Mouse (Mus musculus): ENCODE measurements around the gene Arid1b.
A peak's percentile ranks its signal among the peaks of the same experiment; 100 is the strongest.
"Not testable (repeated sequence)": the region's sequence is repeated elsewhere in the genome, so short reads cannot be mapped to it uniquely, and the experiment has no call there.

The Arid1b gene

GRCm38 (mm10) chr17:5057944-5058720, 64.0 kb downstream of the Arid1b start:
- DNase-seq: peak; percentile 52 to 65

GRCm38 (mm10) chr17:5059092-5059601, 65.0 kb downstream of the Arid1b start:
- no peak for DNase-seq

DNA sequence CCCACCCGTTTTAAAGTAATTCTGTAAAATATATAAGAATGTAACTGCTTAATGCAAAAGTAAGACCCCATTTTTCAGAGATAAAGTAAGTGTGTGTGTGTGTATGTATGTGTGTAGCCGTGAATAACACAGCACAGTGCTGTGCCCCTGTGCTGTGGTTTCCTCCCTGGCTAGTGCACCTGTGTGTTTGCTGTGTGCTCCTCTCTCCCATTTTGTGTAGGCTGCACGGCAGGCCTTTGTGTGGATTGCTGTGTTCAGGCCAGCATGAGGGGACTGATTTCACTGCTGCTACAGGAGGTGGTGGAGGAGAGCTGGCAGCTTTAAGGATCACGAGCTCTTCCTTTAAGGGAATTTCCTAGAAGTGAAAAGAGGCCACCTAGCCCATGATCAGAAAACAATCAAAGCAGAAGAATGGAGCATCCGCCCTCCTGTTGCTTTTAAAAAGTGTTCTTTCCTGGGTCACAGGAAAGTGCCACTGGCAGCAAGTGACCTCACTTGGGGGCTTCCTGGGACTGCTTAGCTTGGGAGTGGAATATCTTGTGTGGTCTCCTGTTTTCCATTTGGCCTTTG, 66.5 kb downstream of the Arid1b start:
- DNase-seq: no peak

DNA sequence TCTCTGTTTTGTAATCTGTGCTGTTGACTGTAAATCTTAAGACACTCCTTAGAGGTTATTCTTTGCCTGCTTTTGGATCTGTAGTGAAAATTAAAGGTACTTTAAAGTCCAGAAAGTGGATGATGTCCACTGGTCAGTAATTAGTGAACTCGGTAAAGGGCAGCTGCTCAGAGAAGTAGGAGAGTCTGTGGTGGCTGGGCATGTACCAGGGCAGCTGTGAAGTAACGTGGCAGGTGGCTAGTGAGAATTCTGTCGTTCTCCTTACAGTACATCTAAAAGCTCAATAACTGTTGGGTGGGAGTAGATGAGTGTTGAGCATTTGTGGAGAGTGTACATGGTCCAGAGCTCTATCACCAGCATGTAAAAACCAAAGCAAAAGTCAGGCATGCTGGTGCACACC, 67.1 kb downstream of the Arid1b start:
- no peak for DNase-seq

DNA sequence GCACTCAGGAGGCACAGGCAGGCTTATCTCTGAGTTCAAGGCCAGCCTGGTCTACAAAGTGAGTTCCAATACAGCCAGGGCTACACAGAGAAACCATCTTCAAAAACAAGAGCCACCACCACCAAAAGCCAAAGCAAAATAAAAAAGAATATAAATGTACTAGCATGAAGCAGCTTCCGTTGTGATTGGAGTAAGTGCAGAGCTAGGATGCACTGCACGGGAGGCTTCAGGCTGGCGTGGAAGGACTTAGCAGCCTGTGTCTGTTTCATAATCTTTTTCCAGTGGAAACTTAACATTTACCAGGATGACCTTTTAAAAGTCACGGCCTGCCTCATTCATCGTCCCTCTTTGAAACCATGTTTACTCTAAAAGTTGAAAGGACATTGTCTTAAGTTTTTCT, 67.5 kb downstream of the Arid1b start:
- DNase-seq: no peak

DNA sequence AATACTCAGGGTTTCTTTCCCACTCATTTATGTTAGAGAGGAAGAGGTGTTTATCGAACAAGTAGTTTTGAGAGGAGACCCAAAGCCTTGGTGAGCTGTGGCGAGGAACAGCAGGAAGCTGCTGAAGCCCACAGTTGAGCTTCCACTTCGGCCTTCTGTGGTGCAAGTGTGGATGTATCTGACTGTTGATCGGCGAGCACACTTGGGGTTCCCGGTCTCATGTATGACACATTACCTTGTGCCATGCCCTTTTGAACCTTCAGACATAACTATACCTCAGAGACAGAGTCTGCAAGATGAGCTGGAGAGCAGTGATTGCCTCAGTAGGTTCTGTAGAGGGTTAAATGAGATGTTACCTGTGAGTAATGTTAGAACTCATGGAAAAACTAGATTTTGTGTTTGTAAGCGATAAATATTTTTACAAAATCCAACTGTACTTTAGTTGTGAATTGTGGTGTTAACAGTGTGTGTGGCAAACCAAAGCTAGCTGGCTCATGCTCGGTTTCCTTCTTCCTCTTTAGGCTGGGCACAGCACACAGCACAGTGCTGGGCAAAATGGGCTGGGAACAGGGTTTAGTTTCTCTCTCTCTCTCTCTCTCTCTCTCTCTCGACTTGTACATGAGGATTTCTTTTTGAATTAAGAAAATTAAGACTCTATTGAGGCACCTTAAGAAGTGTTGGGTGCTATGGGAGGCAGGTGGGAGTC, 69.5 kb downstream of the Arid1b start:
- DNase-seq: no peak

DNA sequence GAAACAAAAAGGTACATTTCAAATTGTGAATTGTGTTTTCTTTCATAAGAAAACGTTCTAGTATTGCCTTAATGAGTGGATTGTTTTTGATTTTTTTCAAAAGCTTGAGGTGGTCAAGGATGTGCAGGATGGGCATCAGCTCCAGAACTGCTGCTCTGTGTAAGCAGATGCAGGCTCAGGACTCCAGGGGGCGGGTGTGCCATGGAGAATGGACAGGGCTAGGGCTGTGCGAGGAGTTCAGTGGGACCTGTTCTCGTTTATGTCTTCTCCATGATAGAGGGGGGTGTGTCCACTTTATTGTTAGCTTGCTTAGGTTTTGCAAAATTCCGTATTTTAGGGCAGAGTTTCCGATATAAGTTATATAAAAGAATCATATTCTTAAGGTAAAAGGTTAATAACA, 70.6 kb downstream of the Arid1b start:
- peak in 1 of 2 experiments; percentile 27 for DNase-seq

GRCm38 (mm10) chr17:5065270-5065669, 71.1 kb downstream of the Arid1b start:
- DNase-seq: peak in 1 of 2 experiments; percentile 41

GRCm38 (mm10) chr17:5066835-5067234, 72.7 kb downstream of the Arid1b start:
- DNase-seq: peak; percentile 69 to 70

DNA sequence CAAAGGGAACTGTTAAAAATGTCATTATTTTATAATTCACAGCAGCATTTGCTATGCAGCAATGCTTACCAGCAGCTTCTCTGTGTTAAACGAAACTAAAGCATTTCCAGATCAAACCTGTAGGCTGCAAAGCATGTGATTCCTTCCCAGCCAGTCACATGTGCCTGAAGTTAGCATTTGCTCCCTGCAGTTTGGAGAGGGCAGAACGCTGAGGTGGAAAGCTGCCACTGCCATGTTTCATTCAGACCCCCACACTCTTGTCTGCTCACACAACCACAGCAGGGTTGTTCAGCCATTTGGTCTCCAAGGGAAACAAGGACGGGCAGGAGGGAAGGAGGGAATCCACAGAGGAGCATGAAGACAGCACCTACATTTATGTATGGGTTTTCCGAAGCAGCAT, 73.1 kb downstream of the Arid1b start:
- peak in 1 of 2 experiments; percentile 27 for DNase-seq

GRCm38 (mm10) chr17:5070399-5070798, 76.3 kb downstream of the Arid1b start:
- DNase-seq: no peak

DNA sequence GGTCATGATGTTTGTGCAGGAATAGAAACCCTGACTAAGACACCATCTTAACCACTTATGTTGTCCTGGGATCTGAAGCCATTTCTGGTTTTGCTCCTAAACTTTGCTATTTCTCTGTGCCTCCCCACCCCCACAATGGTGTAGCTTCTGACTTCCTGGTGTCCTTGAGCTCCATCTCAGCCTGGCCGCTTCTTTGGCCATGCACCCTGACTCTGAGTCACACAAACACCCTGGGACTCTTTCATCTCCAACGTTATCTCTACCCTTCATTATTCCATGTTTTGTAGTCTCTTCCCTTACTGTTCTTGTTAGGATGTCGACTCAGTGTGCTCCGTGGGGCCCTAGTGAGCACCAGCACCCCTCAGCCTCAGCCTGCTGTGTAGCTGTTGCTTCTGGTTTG, 78.4 kb downstream of the Arid1b start:
- DNase-seq: no peak

DNA sequence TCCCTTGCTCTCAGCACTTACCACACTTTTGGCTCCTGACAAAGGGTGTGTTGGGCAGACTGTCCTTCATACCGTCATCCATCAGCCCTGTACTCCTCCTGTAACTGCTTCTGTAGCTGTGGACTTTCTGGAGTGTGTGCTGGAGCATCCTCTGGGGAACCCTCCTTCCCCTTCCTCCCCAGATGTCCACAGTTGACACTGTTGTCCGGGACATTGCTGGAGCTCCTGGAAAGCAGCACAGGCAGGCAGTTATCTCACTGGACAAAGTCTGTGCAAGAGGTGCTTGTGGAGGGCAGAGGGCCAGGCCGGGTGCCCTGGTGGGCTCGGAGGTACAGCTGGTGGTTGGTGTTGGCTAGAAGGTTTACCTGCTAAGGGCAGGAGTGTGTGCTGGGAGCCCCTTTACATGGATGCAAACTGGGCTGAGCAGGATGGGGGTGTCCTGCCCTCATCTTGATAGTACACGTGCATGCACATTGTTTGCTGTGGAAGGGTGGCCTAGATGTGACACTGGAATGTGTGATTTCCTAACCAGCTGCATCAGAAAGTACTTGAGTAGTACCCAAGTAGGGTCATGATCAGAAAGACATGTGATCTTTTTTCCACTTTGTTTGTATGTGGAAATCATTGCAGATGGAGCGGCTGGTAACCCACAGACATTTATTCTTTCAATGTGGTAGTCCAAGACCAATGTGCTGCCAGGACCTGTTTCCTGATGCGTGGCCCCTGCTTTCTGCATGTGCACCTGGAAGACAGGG, 80.8 kb downstream of the Arid1b start:
- DNase-seq: no peak

DNA sequence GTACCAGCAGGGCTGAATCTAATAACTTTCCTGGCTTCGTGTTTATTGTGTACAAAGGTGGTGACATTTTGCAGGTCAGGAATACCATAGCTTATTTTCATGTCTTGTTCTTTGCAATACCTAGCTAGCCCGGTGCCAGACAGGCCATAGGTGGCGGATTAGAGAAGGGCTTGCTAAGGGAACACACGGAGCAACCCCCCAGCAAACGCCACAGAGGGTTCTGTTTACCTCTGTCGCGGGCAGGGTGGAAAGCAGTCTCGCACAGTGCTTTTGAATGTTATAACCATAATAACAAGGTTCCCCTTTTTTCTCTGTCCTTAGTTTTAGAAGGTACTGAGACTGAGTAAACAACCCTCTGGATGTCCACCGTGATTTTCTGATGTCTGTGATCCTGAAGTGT, 83.9 kb downstream of the Arid1b start:
- no peak for DNase-seq

- no peak for DNase-seq
Observed at GRCm38 (mm10) chr17:5078576-5078975, 84.4 kb downstream of the Arid1b start.

DNA sequence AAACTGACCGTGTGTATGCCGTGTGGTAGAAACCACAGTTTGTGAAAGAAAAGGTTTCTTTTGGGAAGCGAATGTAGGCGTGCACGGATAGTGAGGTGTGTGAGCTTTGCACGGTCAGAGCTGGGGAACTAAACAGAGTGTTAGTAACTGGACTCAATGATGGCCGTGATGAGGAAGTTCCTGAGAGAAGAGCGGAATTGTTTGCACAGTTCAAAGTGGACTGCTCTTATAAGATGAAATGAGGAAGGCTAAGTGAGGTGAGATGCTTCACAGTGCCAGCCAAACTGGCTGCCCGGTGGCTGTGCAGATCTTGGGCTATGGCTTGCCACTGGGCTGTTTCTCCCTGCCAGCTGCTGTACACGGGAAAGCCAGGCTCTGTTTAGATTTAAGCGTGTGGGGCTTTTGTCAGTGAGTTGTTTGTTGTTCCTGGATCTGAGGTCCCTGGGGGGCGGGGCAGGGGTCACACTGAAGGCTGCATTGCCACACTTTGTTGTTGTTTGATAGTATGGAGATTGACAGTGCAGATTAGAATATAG, 86.8 kb downstream of the Arid1b start:
- DNase-seq: no peak

DNA sequence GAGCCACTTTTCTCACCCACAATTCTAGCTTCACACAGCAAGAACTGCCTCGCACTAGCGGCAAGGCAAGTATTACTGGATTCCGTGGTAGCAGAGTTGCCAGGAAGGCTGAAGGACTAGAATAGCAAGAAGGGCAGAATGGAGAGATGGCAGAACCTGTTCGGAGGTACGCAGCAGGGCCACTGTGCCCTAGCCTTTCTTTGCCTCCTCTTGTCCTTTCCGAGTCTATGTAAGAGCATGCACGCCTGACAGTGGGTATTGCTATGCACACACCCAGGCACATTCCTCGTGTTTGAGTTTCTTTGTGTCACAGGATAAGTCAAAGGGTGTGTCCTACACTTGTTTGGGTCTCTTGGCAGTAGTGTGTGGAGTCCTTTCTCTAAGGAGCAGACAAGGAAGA, 88.1 kb downstream of the Arid1b start:
- DNase-seq: no peak

- no peak for DNase-seq
Observed at GRCm38 (mm10) chr17:5083497-5083896, 89.4 kb downstream of the Arid1b start.

GRCm38 (mm10) chr17:5084139-5084538, 90.0 kb downstream of the Arid1b start:
- DNase-seq: peak; percentile 67 to 79

GRCm38 (mm10) chr17:5085004-5085403, 90.9 kb downstream of the Arid1b start:
- DNase-seq: no peak

- DNase-seq: no peak
Observed at GRCm38 (mm10) chr17:5085942-5086341, 91.8 kb downstream of the Arid1b start.

- not testable (repeated sequence) for DNase-seq
Observed at GRCm38 (mm10) chr17:5088241-5088640, 94.1 kb downstream of the Arid1b start.

- no peak for DNase-seq
Observed at GRCm38 (mm10) chr17:5088822-5089221, 94.7 kb downstream of the Arid1b start.

Measured in cerebellum, postnatal 14 days (tissue).